Mouse (Mus musculus) lung, adult 2 months (tissue): Measurements from ENCODE around the gene Dchs1.

ENCODE experiments used
- CTCF ChIP-seq: fragments of 200-500 bp; IDR thresholded peaks from 2 replicates; pipeline ENCODE4 v1.5.1; 2011; ENCODE audit warnings: mild to moderate bottlenecking, low read length, control low read depth; ENCODE audit not compliant: insufficient read depth
- POLR2A ChIP-seq: fragments of 200-500 bp; IDR thresholded peaks from 2 replicates; pipeline ENCODE4 v1.6.1; 2011; ENCODE audit warnings: low read depth, mild to moderate bottlenecking, control low read depth, low read length, borderline replicate concordance; ENCODE audit errors: extremely low read depth

DNA sequence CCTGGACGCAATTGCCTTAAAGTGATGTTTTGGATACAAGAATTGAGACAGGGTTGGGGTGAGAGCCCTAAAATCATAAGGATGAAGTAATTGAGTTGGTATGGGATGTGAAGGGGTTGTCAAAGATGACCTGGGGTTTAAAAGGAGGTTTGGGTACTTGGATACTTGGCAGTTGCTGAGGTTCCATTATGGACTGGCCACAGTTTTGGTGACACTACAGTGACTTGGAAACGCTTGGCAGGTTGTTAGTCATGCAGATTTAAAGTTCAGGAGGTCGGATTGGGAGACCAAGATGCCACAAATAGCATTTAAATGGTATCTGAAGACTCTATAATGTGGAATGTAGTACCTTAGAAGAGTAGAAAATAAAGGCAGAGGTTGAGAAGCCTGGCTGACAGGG lies 49.8 kb downstream of the Dchs1 start:
- no peak for TF ChIP-seq CTCF
- TF ChIP-seq POLR2A, result no peak
